Mouse (Mus musculus): ENCODE results near the gene Ccdc66. TPM values are rescaled to one million over a fixed set of nuclear protein-coding genes. Genes with fewer than 3 reads are reported as not detected.

Gene Ccdc66
- polyA plus RNA-seq (2015; fragmentation: Nextera tagmentation; extraction: Ambion mirVana), result 4.9 and 5.1 TPM in 2 replicates

GRCm38 (mm10) chr14:27507894-27508643 lies at the start of gene Ccdc66:
TSS of gene Ccdc66 (minus strand) at chr14:27508460.
- Histone ChIP-seq H3K27ac (ENCODE audit: low read length) (peak within 1 kb of the TSS; percentile 15; the same call in 1 of the 2 replicates), H3K36me3 (ENCODE audit: insufficient read depth, low read length) (no peaks in the 10 kb centered on the region), H3K9me3 (ENCODE audit: low read length) (no peaks in the 10 kb centered on the region), H3K4me3 (ENCODE audit: low read depth, low read length) (peak within 1 kb of the TSS; percentile 85), H3K4me1 (ENCODE audit: insufficient read depth, low read depth, low read length) (peaks cover 5% of the 10 kb centered on the region; the same call in 1 of the 2 replicates), H3K27me3 (replicated peaks; ENCODE audit: insufficient read depth, low read length) (no peaks in the 10 kb centered on the region), H3K4me2 (replicated peaks; ENCODE audit: low read depth, low read length) (peak within 1 kb of the TSS; percentile 72), H3K9ac (replicated peaks; ENCODE audit: low read depth) (peak within 1 kb of the TSS; percentile 45)
- DNase-seq (ENCODE audit: low spot score) (peak; percentile 90), ATAC-seq (peak; percentile 99)
- TF ChIP-seq EP300 (IDR thresholded peaks at IDR 0.05) (no peak), CTCF (IDR thresholded peaks at IDR 0.05) (peak; percentile 11; the same call in 1 of the 2 replicates)
- WGBS, result under 1% methylated on average over 51 of the region's 51 CpGs

- ATAC-seq (no peak), DNase-seq (ENCODE audit: low spot score) (no peak)
- Histone ChIP-seq H3K9ac (replicated peaks; ENCODE audit: low read depth) (no peak overlapping the region), H3K27ac (ENCODE audit: low read length) (no peak overlapping the region), H3K4me3 (ENCODE audit: low read depth, low read length) (no peak overlapping the region), H3K9me3 (ENCODE audit: low read length) (no peaks in the 10 kb centered on the region), H3K4me2 (replicated peaks; ENCODE audit: low read depth, low read length) (no peak overlapping the region), H3K36me3 (ENCODE audit: insufficient read depth, low read length) (no peaks in the 10 kb centered on the region), H3K27me3 (replicated peaks; ENCODE audit: insufficient read depth, low read length) (no peaks in the 10 kb centered on the region), H3K4me1 (ENCODE audit: insufficient read depth, low read depth, low read length) (no peaks in the 10 kb centered on the region)
- WGBS, result 78% methylated on average over 4 of the region's 4 CpGs
- no peak for TF ChIP-seq CTCF (IDR thresholded peaks at IDR 0.05)
- TF ChIP-seq EP300 (IDR thresholded peaks at IDR 0.05), result no peak
Measured at GRCm38 (mm10) chr14:27543838-27544426, 35.7 kb upstream of the Ccdc66 start.

GRCm38 (mm10) chr14:27536441-27536840 lies 28.2 kb upstream of the Ccdc66 start:
- H3K27me3 ChIP-seq (replicated peaks; ENCODE audit: insufficient read depth, low read length), result no peaks in the 10 kb centered on the region
- no peak overlapping the region for H3K4me2 ChIP-seq (replicated peaks; ENCODE audit: low read depth, low read length)
- 76% methylated on average over 3 of the region's 3 CpGs for WGBS
- TF ChIP-seq CTCF (IDR thresholded peaks at IDR 0.05) (no peak), EP300 (IDR thresholded peaks at IDR 0.05) (no peak)
- no peaks in the 10 kb centered on the region for H3K36me3 ChIP-seq (ENCODE audit: insufficient read depth, low read length)
- ATAC-seq, result no peak
- no peaks in the 10 kb centered on the region for H3K4me1 ChIP-seq (ENCODE audit: insufficient read depth, low read depth, low read length)
- H3K9me3 ChIP-seq (ENCODE audit: low read length), result no peaks in the 10 kb centered on the region
- H3K27ac ChIP-seq (ENCODE audit: low read length), result no peak overlapping the region
- H3K4me3 ChIP-seq (ENCODE audit: low read depth, low read length), result no peak overlapping the region
- DNase-seq (ENCODE audit: low spot score), result no peak
- no peak overlapping the region for H3K9ac ChIP-seq (replicated peaks; ENCODE audit: low read depth)

DNA sequence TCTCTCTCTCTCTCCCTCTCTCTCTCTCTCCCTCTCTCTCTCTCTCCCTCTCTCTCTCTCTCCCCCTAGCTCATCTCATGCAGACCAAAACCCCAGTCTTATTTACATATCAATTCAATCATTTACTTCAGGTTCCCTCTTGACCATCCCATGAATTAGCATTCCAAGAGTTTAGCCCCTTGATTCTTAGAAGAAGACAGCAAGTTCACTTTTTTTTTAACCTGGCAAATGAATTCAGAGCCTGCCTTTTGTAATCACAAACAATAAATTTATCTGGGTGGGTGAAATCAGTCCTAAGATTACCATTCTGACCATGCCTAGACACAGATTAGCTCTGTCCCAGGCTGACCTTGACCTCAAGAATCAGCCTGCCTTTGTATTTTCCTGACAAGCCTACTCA lies 16.3 kb upstream of the Ccdc66 start:
- Histone ChIP-seq H3K9me3 (ENCODE audit: low read length) (no peaks in the 10 kb centered on the region), H3K27me3 (replicated peaks; ENCODE audit: insufficient read depth, low read length) (no peaks in the 10 kb centered on the region), H3K4me2 (replicated peaks; ENCODE audit: low read depth, low read length) (no peak overlapping the region), H3K36me3 (ENCODE audit: insufficient read depth, low read length) (no peaks in the 10 kb centered on the region), H3K4me1 (ENCODE audit: insufficient read depth, low read depth, low read length) (no peaks in the 10 kb centered on the region), H3K9ac (replicated peaks; ENCODE audit: low read depth) (no peak overlapping the region), H3K4me3 (ENCODE audit: low read depth, low read length) (no peak overlapping the region), H3K27ac (ENCODE audit: low read length) (no peak overlapping the region)
- DNase-seq (ENCODE audit: low spot score) (no peak), ATAC-seq (no peak)
- TF ChIP-seq CTCF (IDR thresholded peaks at IDR 0.05) (no peak), EP300 (IDR thresholded peaks at IDR 0.05) (no peak)

GRCm38 (mm10) chr14:27508644-27509301 lies 513 bp upstream of the Ccdc66 start:
- ATAC-seq, result peak; percentile 60

GRCm38 (mm10) chr14:27501096-27501495 lies 7.2 kb downstream of the Ccdc66 start:
- no peak overlapping the region for H3K4me3 ChIP-seq (ENCODE audit: low read depth, low read length)
- H3K4me1 ChIP-seq (ENCODE audit: insufficient read depth, low read depth, low read length), result no peaks in the 10 kb centered on the region
- no peaks in the 10 kb centered on the region for H3K9me3 ChIP-seq (ENCODE audit: low read length)
- no peak overlapping the region for H3K4me2 ChIP-seq (replicated peaks; ENCODE audit: low read depth, low read length)
- H3K36me3 ChIP-seq (ENCODE audit: insufficient read depth, low read length), result peaks cover 4% of the 10 kb centered on the region; the same call in 1 of the 2 replicates
- TF ChIP-seq EP300 (IDR thresholded peaks at IDR 0.05), result no peak
- no peak for TF ChIP-seq CTCF (IDR thresholded peaks at IDR 0.05)
- no peak overlapping the region for H3K27ac ChIP-seq (ENCODE audit: low read length)
- WGBS, result 80% methylated on average over 4 of the region's 4 CpGs
- DNase-seq (ENCODE audit: low spot score), result no peak
- no peaks in the 10 kb centered on the region for H3K27me3 ChIP-seq (replicated peaks; ENCODE audit: insufficient read depth, low read length)
- no peak for ATAC-seq
- no peak overlapping the region for H3K9ac ChIP-seq (replicated peaks; ENCODE audit: low read depth)

More at GRCm38 (mm10) chr14:27508644-27509301, 513 bp upstream of the Ccdc66 start:
- Histone ChIP-seq H3K36me3 (ENCODE audit: insufficient read depth, low read length) (no peaks in the 10 kb centered on the region), H3K4me1 (ENCODE audit: insufficient read depth, low read depth, low read length) (peaks cover 5% of the 10 kb centered on the region; the same call in 1 of the 2 replicates), H3K9ac (replicated peaks; ENCODE audit: low read depth) (peak overlapping the region; percentile 45), H3K27ac (ENCODE audit: low read length) (peak overlapping the region; percentile 15; the same call in 1 of the 2 replicates), H3K9me3 (ENCODE audit: low read length) (no peaks in the 10 kb centered on the region), H3K27me3 (replicated peaks; ENCODE audit: insufficient read depth, low read length) (no peaks in the 10 kb centered on the region), H3K4me3 (ENCODE audit: low read depth, low read length) (peak overlapping the region; percentile 85), H3K4me2 (replicated peaks; ENCODE audit: low read depth, low read length) (peak overlapping the region; percentile 72)
- 18% methylated on average over 15 of the region's 15 CpGs for WGBS
- no peak for DNase-seq (ENCODE audit: low spot score)
- no peak for TF ChIP-seq CTCF (IDR thresholded peaks at IDR 0.05)
